Mouse (Mus musculus) kidney, postnatal 14 days (tissue): ENCODE measurements around the gene Rab15.
"Not testable (repeated sequence)": the region's sequence is repeated elsewhere in the genome, so short reads cannot be mapped to it uniquely, and the experiment has no call there.

Experiments
- DNase-seq: peaks from one replicate; pipeline ENCODE4 v3.0.0; 2022; ENCODE audit warnings: mixed read lengths

Gene Rab15

GRCm38 (mm10) chr12:76822651-76823041 is at the start of gene Rab15:
Gene Rab15, minus strand, starts transcription at chr12:76822908.
- DNase-seq: no peak

DNA sequence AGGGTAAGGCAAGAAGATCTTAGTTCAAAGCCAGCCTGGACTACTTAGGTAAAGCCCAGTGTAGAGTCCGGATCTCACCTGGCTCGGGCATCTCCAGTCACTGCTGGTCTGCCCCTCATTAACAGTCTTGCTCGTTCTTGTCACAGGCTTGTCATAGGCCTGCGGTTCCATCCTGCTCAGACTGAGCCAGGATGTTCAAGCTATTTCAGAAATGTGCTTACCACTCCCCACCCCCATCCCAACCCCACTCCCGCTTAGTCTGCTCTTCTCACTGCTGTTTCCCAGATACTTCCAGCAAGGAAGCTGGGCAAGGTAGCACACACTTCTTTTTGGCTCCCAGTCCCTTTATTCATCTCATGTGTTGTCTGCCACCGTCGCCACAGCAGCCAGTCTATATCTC is 46.9 kb upstream of the Rab15 start:
- no peak for DNase-seq

- DNase-seq: no peak
Observed at GRCm38 (mm10) chr12:76868463-76869198, 45.9 kb upstream of the Rab15 start.

DNA sequence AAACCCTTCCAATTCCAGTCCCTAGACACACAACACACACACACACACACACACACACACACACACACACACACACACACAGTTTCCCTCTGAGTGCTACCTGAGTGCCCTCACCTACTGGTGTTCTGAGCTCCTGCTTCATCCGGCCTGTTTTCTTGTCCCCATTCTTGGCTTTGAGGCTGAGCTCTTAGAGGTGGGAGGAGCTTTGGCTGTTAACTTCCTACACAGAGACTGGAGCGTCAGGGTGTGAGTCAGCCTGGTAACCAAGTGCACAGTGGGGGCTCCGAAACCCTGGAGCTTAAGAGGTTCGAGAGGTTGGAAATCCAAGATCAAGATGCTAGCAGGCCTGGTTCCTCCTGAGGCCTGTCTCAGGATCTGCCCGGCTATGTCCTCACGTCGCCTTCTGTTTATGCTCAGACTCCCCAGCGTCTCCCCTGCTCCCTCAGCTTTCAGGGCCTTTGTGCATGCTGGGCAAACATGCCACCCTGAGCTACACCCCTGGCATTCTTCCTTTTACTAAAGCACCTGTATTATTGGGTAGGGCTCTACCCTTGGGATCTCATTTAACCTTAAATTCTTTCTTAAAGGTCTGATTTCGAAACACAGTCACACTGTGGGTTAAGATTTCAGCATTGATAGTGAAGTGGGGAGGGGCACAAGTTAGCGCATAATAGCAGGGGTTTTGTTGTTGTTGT is 45.0 kb upstream of the Rab15 start:
- no peak for DNase-seq

DNA sequence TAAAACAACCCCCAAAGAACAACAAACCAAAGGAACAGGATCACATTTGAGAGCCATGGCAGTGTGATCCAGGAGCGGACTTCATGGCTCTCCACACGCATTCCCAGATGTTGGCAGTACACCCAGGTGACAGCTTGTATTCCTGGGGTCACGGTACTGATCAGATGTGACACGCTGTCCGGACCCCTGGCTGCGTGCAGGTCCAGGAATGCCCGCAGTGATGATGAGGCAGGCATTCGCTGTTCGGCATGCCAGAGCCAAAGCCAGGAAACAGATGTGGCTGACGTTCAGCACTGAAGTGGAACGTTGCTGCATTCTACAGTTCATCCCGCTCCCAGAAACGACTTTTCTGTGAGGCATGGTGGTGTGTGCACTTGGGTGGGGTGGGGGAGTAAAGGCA is 42.6 kb upstream of the Rab15 start:
- DNase-seq: no peak

DNA sequence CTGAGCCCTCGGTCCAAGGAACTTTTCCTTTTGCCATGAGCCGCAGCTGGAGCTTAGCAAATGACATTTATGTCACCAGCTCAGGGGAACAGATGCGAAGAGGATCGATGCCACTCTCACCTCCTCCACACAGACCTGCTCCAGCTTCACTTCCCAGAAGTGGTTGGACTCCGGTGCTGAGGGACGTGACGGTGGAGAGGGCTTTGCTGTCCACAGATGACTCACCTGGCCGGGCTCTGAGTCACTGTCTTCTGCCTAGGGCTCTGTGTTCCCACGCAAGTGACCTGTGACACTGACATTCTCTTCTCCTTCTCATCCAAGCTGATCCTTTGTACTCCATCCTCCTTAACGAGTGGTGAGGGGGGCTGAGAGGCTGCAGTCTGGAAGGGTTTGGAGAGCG is 40.9 kb upstream of the Rab15 start:
- no peak for DNase-seq

- DNase-seq: not testable (repeated sequence)
Observed at GRCm38 (mm10) chr12:76858788-76859187, 36.1 kb upstream of the Rab15 start.

GRCm38 (mm10) chr12:76857087-76857486 is 34.4 kb upstream of the Rab15 start:
- DNase-seq: no peak

- no peak for DNase-seq
Observed at GRCm38 (mm10) chr12:76853378-76854142, 30.9 kb upstream of the Rab15 start.

DNA sequence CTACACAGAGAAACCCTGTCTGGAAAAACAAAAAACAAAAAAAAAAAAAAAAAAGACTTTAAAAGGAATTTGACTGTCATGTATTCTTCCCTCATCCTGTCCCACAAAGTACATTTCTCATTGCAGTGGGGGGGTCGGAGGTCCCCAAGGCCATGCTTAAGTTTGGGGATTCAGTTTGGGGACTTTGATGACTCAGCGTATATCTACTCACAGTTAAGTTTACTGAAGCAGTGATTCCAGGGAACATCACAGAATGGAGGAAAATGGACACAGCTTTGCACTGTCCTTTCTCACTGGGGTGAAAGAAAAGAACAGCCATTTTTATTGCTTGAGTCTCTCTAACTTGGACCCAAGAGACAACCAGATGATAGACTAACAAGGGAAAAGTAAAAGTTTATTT is 29.7 kb upstream of the Rab15 start:
- DNase-seq: no peak

GRCm38 (mm10) chr12:76844346-76845061 is 21.8 kb upstream of the Rab15 start:
- no peak for DNase-seq

DNA sequence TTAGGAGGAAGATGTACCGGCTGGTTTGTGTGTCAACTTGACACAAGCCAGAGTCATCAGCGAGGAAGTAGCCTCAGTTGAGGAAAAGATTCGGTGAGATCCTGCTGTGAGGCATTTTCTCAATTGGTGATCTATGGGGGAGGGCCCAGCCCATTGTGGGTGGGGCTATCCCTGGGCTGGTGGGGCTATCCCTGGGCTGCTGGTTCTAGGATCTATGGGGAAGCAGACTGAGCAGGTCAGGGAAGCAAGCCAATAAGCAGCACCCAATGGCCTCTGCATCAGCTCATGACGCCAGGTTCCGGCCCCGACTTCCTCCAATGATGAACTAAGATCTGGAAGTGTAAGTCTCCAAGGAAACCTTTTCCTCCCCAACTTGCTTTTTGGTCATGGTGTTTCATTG is 17.4 kb upstream of the Rab15 start:
- no peak for DNase-seq

DNA sequence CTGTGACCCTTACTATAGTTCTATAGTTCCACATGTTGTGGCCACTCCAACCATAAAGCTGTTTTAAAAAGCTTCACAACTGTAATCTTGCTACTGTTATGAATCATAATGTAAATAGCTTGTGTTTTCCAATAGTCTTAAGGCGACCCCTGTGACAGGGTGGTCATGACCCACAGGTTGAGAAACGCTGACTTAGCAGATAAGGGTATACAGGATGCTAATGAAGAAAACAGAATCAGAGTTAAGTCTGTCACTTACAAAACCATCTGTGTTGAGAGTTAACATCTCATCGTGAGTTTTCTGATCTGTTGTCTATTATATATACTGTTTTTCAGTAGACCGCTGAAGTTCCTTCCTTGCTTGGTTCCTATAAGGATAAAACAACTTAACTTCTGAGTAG is 16.6 kb upstream of the Rab15 start:
- DNase-seq: no peak

GRCm38 (mm10) chr12:76837844-76838650 is 15.3 kb upstream of the Rab15 start:
- no peak for DNase-seq

- peak; percentile 98 for DNase-seq
Observed at GRCm38 (mm10) chr12:76837101-76837843, 14.6 kb upstream of the Rab15 start.

DNA sequence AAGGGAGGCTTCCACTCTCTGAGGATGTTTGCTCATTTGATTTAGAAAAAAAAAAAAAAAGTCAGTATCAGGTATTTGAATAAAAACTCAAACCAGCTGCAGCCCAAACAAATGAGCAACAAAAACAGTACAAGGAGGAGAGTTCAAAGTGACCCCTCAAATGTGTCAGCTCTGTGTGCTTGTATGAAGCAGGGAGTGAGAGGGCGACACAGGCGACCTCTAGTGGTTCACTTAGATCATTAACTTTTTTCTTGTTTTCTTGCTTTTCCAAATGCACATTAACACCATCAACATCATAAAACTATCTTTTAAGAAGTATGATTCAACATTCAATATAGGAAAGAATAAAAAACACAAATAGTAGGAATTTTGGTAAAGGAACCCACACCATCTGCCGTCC is 10.0 kb upstream of the Rab15 start:
- DNase-seq: peak; percentile 33

GRCm38 (mm10) chr12:76825283-76825682 is 2.6 kb upstream of the Rab15 start:
- no peak for DNase-seq

GRCm38 (mm10) chr12:76822002-76822650 is 582 bp downstream of the Rab15 start:
- peak; percentile 48 for DNase-seq

DNA sequence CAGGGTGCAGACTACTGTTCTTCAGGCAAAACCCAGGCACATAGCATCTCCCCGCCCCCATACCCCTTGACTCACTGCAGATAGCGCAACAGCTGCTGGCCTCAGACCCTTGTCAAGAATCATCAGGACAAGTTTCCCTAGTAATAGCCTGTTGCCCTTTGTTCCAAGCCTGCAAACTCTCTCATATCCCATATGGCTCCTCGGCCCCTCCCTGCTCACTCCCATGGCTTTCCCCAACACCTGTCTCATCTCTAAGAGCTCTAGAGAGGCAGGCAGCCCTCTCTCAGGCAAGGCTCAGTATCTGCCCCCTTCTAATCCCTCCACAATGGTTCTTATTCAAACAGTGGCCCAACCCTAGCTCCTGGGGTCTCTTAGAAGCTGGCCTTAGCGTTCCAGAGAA is 2.1 kb downstream of the Rab15 start:
- DNase-seq: no peak

- no peak for DNase-seq
Observed at GRCm38 (mm10) chr12:76819816-76820215, 2.9 kb downstream of the Rab15 start.

DNA sequence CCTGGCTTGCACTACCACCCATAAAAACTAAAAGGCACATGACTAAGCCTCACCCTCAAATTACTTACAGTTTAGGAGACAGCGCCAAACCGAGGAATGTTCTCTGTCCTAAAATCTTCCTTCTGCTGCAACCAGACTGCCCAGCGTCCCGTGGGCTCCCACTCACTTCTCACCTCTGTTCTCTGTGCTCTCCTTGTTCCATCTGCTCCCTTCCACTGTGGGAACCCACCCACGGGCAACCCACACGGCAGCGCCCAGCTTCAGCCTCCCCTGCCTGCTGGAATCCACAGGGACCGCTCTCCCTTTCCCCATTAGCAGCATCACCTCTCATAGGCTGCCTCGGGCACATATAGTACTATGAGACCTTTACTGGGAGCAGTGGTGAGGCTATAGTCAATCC is 3.8 kb downstream of the Rab15 start:
- DNase-seq: no peak
